Mouse (Mus musculus) embryonic stem cell, embryonic (primary cell): ENCODE results near the gene Kctd14.
"Not testable (repeated sequence)": the region's sequence is repeated elsewhere in the genome, so short reads cannot be mapped to it uniquely, and the experiment has no call there.

ENCODE experiments used
- CTCF ChIA-PET, 4 experiments: fragments of 300-600 bp in 2 of 4; fragments of 350-600 bp in 2 of 4; sonication (Branson Sonifier 250); formaldehyde crosslinking; loops; one replicate each; lab custom pipeline; 2022; ENCODE audit warnings: inconsistent platforms in 2 of 4; lab: Charles Lee
- POLR2A ChIA-PET, 4 experiments: fragments of 300-600 bp in 2 of 4; fragments of 350-600 bp in 2 of 4; sonication (Branson Sonifier 250); formaldehyde crosslinking; loops; one replicate each; lab custom pipeline; 2022; ENCODE audit warnings: antibody characterized with exemption in 4 of 4, inconsistent platforms in 1 of 4; lab: Charles Lee

Kctd14 gene

DNA sequence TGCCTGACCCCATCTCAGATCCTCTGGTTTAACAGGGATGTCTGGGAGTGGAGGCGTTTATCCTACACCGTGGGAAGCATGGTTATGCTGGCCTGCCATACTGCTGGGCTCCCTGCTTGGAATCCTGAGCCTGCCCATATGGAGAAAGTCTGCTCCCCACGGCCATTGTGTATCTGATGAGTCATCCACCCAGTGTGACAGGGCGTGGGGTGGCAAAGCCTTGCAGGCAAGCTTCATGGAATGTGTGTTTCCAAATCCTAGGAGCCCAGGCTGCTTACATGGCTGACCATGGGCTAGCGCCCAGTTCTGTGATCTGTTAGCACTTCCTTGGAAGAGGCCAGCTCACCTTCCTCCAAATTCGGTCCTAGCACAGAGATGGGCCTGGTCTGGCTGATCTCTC lies 24.6 kb upstream of the Kctd14 start:
- ChIA-PET CTCF (interaction anchor here in 2 of 4 experiments (0.6 to 0.9 kb wide), 2 partner anchors 15 to 320 kb away, joined by 3 to 4 read pairs; no protein-coding TSS in a partner anchor), POLR2A (interaction anchor here in 3 of 4 experiments (0.5 to 2.5 kb wide), 22 partner anchors 10 to 333 kb away, joined by 3 to 12 read pairs (median 4); partner anchors contain the start of genes Aamdc (in 2 of the 3), Ints4 (in 2 of the 3), Ndufc2 (in 2 of the 3) and Rsf1 (in 2 of the 3))

DNA sequence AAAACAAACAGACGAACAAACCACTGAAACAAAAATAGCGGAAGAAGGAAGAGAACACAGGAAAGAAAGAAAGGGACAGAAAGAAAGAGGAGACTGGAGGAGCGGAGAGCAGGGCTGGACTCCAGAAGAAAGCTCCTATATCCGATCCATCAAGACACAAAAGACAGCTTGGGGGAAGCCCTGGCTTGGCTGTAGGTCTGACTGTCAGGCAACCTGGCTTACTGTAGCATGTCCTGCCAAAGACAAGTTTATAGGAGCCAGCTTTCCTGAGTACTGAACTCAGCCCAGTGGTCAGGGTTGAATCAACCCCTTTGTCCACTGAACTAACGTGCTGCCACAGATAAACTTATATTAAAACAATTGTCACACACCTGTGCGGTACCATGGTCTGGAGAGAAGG lies 23.8 kb upstream of the Kctd14 start:
- CTCF ChIA-PET: interaction anchor here in 3 of 4 experiments (0.5 to 0.9 kb wide), 5 partner anchors 10 to 219 kb away, joined by 3 to 4 read pairs (median 4); partner anchors contain the start of gene Kctd14 (in 1 of the 3)
- POLR2A ChIA-PET: interaction anchor here (0.5 to 2.5 kb wide), 27 partner anchors 10 to 332 kb away, joined by 3 to 12 read pairs (median 4); partner anchors contain the start of genes Ints4 (in 3 of the 4), Aamdc (in 2 of the 4), Ndufc2 (in 2 of the 4) and Rsf1 (in 2 of the 4)

DNA sequence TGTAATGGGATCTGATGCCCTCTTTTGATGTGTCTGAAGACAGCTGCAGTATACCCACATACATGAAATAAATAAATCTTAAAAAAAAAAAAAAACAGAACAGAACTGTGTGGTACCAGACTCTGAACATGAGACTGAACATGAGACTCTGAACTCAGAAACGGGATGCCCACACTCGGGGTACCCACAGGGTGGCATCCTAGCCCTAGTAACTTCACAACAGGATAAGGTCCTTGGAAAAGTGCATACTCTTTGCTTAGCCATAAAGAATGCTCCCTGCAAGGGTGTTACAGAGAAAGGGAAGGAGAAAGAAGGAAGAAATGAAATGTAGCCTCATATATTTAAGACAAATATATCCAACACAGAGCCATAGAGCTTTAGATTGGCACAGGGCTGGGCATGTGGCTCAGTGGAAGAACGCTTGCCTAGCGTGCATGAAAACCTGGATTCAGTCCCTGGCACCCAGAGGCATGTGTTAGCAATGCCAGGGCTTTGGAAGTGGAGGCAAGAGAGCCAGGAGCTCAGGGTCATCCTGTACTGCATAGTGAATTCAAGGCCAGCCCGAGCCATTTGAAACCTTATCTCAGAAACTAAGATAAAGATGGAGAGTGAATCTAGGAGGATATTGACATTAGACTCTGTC lies 23.2 kb upstream of the Kctd14 start:
- CTCF ChIA-PET: interaction anchor here in 3 of 4 experiments (0.5 to 0.9 kb wide), 4 partner anchors 9 to 219 kb away, joined by 3 to 4 read pairs (median 4); partner anchors contain the start of gene Kctd14 (in 1 of the 3)
- POLR2A ChIA-PET: interaction anchor here in 3 of 4 experiments (0.6 to 2.5 kb wide), 19 partner anchors 11 to 331 kb away, joined by 3 to 13 read pairs (median 3); partner anchors contain the start of genes Aamdc (in 2 of the 3), Rsf1 (in 2 of the 3), Alg8 (in 1 of the 3) and Aqp11 (in 1 of the 3)

DNA sequence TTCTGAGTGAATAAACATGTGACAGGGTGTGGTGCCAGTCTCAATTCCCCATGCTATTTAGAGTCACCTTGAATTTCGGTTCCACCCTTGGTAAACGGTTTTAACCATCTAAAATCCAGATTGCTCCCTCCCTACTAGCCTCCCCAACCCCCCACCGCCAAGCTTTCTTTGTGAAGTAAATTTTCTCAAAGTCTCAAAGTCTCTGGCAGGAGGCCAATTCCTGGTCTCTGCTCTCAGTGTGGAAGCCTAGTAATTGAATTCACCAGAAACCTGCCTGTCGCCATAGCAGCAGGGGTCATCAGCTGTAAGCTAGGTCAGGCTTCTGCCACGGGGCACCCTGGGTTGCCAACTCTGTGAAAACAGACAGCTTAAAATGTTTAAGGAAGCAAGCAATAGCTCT lies 21.4 kb upstream of the Kctd14 start:
- ChIA-PET POLR2A (interaction anchor here (0.6 to 2.4 kb wide), 31 partner anchors 8 to 821 kb away, joined by 3 to 13 read pairs (median 4); partner anchors contain the start of genes Alg8 (in 4 of the 4), Ints4 (in 3 of the 4), Aamdc (in 1 of the 4) and Aqp11 (in 1 of the 4)), CTCF (interaction anchor here in 3 of 4 experiments (0.6 to 1.1 kb wide), 5 partner anchors 35 to 151 kb away, joined by 3 to 9 read pairs (median 3); partner anchors contain the start of genes Alg8 (in 1 of the 3) and Ints4 (in 1 of the 3))

DNA sequence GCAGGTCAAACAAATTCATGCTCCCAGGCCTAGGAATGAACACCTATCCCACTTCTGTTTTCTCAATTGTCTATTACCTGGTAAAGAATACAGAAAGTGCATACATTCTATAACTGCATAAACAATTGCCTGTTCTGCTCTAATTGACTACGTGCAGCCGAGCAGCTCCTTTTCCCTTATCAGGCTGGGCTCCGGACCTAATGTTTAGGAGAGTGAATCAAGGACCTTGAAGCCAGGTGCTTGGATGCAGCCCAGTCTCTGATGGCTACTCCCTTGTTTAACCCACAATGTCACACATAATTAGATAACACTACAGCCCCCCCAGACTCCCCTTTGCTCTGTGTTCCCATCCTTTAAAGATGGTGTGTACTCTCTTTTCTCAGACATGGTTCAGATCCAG lies 17.6 kb upstream of the Kctd14 start:
- POLR2A ChIA-PET: interaction anchor here in 2 of 4 experiments (0.6 to 4.4 kb wide), 7 partner anchors 9 to 47 kb away, joined by 3 to 22 read pairs (median 4); partner anchors contain the start of genes Ints4 (in 1 of the 2) and Kctd14 (in 1 of the 2)
- CTCF ChIA-PET: not testable (repeated sequence)

DNA sequence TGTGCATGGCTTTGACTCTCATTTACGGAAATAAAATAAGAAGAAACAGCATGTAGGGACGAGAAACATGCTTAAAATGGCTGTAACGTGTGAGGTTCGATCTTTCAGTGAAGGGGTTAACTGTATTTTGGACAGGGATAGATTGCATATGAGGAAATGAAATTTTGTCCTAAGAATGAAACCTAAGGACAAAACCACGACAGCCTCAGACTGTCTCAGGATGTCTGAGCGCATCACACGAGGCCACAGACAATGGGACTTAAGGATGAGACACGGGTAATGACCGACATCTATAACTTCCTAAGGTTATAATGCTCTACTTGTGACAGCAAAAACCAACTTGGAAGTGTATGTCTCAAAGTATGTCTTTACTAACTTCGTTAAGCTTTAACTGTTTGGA lies 16.6 kb upstream of the Kctd14 start:
- CTCF ChIA-PET: no interaction called here
- POLR2A ChIA-PET: interaction anchor here in 1 of 4 experiments (1.0 to 4.4 kb wide), 6 partner anchors 10 to 63 kb away, joined by 3 to 22 read pairs (median 4); partner anchors contain the start of genes Alg8, Ints4 and Kctd14

DNA sequence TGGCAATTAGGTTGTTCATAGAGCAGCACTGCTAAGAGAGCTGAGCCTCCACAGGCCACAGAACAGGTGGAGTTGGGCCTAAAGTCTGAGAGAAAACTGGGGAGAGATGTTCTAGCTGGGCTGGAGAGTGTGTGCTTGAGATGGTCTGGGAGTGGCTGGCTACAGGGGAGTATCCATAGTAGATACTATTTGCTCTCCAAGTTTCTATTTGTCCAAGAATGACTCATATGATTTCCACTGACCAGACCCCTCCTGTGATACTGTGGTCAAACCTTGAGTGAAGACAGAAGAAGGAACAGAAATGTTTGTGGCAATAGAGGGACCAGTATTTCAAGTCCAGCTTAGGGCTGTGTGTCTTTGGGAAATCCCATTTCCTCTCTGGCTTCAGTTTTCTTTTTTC lies 12.1 kb upstream of the Kctd14 start:
- ChIA-PET POLR2A (interaction anchor here in 2 of 4 experiments (0.5 to 1.3 kb wide), 8 partner anchors 9 to 1703 kb away, joined by 3 to 7 read pairs (median 4); no protein-coding TSS in a partner anchor), CTCF (interaction anchor here in 2 of 4 experiments (0.5 to 0.6 kb wide), 2 partner anchors 19 to 139 kb away, joined by 3 to 5 read pairs; no protein-coding TSS in a partner anchor)

DNA sequence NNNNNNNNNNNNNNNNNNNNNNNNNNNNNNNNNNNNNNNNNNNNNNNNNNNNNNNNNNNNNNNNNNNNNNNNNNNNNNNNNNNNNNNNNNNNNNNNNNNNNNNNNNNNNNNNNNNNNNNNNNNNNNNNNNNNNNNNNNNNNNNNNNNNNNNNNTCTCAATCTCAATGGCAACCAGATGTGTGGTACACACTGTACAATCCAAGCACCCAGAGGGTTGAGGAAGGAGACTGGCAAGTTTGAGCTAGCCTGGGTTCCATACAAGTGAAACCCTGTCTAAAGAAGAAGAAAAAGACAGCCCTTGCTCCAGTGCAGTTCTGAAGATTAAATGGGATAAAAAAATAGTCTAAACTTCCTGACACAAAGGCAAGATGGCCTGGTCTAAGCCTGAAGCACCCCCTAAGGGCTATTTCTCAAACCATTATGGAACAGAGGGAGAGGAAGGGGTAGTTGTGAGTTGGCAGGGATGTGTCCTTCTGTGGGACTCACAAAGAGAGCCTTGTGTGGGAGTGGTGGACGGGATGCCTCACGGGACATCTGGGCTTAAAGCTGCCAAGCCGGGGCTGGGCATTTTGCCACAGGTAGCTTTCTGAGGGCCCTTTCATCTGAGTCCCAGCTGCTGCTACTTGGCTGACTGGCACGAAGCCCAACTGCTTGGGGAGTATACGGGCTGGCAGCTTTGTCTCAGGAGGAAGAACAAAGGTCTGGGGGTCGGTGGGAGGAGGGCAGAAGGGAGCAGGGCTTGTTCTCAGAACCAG lies 4.8 kb upstream of the Kctd14 start:
- POLR2A ChIA-PET: interaction anchor here in 3 of 4 experiments (0.5 to 2.4 kb wide), 19 partner anchors 9 to 650 kb away, joined by 3 to 14 read pairs (median 4); partner anchors contain the start of genes Aamdc (in 2 of the 3), Ints4 (in 2 of the 3), Alg8 (in 1 of the 3) and Ndufc2 (in 1 of the 3)

DNA sequence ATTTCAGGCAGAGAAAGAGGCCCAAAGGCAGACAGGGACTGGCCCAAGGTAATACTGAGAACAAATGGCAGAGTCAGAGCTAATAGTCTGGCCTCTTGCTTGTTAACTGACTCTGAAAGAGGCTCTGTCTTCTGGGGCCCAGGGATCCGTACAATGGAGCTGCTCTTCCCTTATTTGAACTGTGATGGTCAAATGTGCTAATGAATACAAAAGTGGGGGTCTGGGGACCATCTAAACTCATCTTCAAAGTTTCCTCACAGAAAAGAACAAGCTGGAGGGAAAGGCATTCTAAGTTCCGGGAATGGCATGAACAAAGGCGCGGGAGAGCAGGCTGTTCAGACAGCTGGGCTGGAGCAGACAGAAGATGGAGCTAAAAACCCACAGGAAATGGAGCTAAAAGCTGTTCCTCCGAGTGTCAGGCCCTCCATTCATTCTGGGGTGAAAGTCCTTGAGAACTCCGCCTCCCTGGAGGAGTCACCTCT lies 4.0 kb upstream of the Kctd14 start:
- POLR2A ChIA-PET: interaction anchor here in 3 of 4 experiments (0.5 to 2.4 kb wide), 21 partner anchors 9 to 276 kb away, joined by 3 to 14 read pairs (median 4); partner anchors contain the start of genes Aamdc (in 2 of the 3), Ints4 (in 2 of the 3), Alg8 (in 1 of the 3) and Ndufc2 (in 1 of the 3)
- CTCF ChIA-PET: interaction anchor here in 1 of 4 experiments (1.1 kb wide), 1 partner anchor 22 kb away, joined by 5 read pairs; no protein-coding TSS in a partner anchor

More for the DNA sequence above, 4.8 kb upstream of the Kctd14 start:
- CTCF ChIA-PET: no interaction called here

DNA sequence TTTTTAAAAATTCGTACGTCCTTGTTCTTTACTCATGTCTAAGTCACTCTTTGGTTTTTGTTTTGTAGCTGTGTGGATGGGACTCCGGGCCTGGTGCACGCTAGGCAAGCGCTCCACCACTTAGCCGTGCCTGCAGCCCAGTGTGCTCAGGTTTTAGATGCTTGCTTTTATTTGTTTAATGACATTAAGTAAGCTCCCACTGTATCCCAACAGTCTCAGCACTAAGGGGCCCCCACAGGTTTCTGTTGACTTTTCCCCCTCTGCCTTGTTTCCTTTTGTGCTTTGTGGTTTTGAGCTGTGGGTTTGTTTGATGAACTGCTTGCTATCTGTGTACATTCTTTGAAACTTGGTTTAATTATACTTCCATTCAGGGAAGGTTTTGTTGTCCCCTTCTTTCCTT lies 1.1 kb downstream of the Kctd14 start:
- POLR2A ChIA-PET: interaction anchor here in 3 of 4 experiments (0.5 to 3.9 kb wide), 5 partner anchors 9 to 150 kb away, joined by 3 to 22 read pairs (median 8); partner anchors contain the start of gene Ints4 (in 1 of the 3)

DNA sequence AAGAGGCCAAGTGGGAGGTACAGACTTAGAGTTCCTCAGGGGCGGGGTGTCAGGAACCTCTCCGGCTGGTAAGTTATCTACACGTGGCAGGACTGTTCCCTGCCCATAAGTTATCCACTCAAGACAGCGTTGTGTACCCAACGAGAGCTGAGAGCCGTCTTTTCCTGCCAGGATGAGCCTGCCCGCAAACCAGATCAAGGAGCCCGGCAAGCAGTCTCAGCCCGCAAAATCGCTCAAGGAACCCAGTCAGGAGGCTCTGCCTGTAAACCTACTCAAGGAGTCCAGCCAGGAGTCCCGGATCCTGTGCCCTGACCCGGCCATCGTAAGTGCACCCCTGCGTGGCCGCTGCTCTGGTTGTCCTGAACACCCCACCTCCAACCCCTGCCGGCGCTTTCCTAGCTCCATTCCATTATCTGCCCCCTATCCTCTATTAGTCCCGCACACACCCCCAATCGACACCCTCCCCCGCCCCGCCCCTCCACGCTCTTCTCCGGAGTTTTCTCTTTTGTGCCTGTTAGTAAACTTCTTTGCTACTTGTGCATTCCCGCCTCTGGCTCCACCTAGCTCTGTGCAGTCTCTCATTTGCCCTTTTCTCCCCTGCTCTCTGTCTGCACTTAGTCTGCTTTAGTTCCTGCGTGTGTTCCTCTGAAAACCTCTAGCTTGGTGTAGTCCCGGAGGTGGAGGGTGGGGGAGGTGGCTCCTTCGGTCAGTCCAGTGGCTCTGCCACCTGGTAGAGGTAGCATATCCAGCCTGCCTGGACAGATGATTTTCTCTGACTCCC lies 2.2 kb downstream of the Kctd14 start:
- POLR2A ChIA-PET: interaction anchor here in 3 of 4 experiments (0.6 to 3.9 kb wide), 21 partner anchors 9 to 350 kb away, joined by 3 to 22 read pairs (median 3); partner anchors contain the start of genes Ints4 (in 3 of the 3), Aamdc (in 2 of the 3), Alg8 (in 2 of the 3) and Rsf1 (in 1 of the 3)
- CTCF ChIA-PET: interaction anchor here in 3 of 4 experiments (0.6 to 1.7 kb wide), 6 partner anchors 11 to 619 kb away, joined by 3 to 8 read pairs (median 4); partner anchors contain the start of gene Ints4 (in 1 of the 3)

More for the DNA sequence above, 1.1 kb downstream of the Kctd14 start:
- CTCF ChIA-PET: interaction anchor here in 2 of 4 experiments (0.6 to 1.0 kb wide), 3 partner anchors 29 to 896 kb away, joined by 3 to 11 read pairs (median 3); partner anchors contain the start of gene Ints4 (in 1 of the 2)

DNA sequence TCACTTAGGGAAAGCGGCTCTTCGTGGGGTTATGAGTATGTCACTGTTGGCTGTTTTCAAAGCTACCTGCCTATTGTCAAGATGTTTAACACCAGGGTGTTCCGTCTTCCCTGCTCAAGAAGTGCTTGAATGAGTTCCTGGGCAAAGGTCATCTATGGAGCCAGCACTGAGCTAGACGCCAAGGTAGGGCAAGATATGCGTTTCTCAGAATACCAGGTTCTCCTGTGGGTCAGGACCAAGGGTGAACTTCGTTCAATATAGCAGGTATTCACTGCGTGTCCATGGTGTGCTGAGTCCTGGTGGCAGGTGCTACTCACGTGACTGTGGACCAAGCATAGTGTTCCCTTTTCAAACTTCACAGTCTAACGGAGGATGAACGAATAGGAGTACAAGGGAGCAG lies 3.7 kb downstream of the Kctd14 start:
- ChIA-PET CTCF (interaction anchor here in 1 of 4 experiments (0.5 to 0.6 kb wide), 2 partner anchors 342 to 380 kb away, joined by 3 to 4 read pairs; no protein-coding TSS in a partner anchor), POLR2A (interaction anchor here in 1 of 4 experiments (2.0 kb wide), 1 partner anchor 28 kb away, joined by 8 read pairs; no protein-coding TSS in a partner anchor)

DNA sequence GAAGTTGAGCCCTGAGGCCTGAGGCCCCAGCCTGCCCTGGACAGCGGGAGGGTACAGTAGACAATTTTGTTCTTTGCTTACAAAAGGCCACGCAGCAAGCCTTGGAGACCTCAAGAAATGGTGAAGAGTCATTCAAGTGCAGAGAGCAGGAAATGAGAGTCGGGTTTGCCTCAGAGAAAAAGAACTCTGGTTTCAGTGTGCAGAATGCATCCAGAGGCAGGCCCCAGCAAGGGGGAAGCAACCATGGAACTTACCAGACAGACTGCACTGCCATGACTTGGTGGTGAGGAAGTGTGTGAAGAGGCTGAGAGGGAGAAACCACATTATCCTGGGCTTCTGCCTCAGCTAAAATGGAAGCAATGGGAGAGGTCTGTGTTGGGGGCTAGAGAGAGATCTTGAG lies 4.5 kb downstream of the Kctd14 start:
- ChIA-PET POLR2A (interaction anchor here in 2 of 4 experiments (0.9 to 2.8 kb wide), 5 partner anchors 8 to 25 kb away, joined by 3 to 14 read pairs (median 6); partner anchors contain the start of gene Ints4 (in 1 of the 2)), CTCF (no interaction called here)

DNA sequence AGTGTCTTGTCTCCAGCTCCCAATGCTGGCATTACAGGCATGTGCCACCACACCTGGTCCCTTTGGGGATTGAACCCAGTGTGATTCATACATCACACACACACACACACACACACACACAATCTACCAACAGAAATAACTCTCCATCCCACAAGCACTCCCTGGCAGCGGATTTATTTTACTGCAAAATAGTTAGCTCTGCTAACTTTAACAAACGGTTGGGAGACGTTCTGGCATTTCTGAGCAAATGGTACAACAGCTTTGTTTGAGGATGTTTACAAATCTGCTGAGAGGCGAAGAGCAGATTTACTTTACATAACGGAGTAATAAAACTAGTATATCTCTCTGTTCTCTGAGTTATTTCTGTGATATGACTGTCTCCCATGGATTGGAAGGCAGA lies 21.9 kb downstream of the Kctd14 start:
- CTCF ChIA-PET: no interaction called here
- POLR2A ChIA-PET: interaction anchor here in 2 of 4 experiments (0.7 to 0.9 kb wide), 2 partner anchors 9 kb away, joined by 4 read pairs; no protein-coding TSS in a partner anchor

DNA sequence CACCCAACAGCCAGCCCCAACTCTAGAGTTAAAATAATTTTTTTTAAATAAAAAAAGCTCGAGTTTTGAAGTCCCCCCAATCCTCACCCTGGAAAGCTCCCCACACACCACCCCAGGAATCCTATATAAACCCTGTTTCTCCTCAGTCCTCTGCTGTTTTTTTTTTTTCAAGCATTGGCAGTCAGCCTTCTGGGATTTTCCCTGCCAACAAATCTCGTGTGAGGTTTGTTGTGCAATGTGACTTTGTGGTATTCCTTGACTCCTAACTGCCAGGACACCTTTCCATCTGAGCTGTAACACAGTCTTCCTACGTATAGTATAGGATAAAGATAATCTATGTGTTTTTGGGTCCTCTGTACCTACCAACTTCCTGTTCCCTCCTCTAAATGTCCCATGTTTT lies 28.2 kb downstream of the Kctd14 start:
- ChIA-PET CTCF (no interaction called here), POLR2A (interaction anchor here in 2 of 4 experiments (0.6 to 2.6 kb wide), 6 partner anchors 11 to 925 kb away, joined by 3 to 10 read pairs (median 5); no protein-coding TSS in a partner anchor)
